Mouse (Mus musculus): ENCODE data around the gene Ube2n. TPM values are rescaled to one million over a fixed set of nuclear protein-coding genes. Genes with fewer than 3 reads are reported as not detected.

Ube2n gene
- polyA plus RNA-seq, 1 experiment, result 17.5 TPM

DNA sequence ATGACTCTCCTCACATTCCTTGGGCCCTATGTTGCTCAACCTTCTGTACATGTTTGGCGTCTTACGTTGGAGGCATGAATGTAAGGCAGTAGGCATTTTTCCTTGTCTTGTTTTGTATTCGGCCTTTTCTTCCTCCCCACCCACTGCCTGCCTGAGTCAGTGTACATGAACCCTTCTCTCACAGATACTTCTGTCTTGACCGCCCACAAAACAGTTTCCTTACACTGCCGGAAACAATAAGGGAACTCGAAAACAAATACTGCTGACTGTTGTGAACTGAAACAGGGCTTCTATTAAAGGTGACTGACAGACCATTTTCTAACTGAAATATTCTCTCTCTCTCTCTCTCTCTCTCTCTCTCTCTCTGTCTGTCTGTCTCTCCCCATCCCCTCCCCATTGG is 6.2 kb upstream of the Ube2n start:
- 75% methylated on average over 6 of the region's 6 CpGs for WGBS

DNA sequence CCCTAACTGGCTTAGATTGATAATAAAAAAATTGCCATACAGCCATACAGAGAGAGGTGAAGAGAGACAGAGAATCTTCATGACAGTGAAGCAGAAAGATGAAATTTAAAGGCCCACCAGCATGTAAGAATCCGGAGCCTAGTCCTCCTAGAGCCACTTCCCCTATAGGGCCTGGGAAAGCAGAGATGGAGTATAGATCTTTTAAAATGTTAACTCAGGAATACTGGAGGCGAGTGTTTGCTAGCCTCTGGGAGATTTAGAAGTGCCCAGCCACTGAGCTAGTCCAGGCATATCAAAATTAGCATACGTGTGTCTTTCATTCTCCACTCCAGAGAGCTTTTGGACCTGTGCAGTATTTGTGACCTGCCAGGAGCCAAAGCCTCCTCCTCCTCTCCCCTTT is 5.7 kb upstream of the Ube2n start:
- Histone ChIP-seq H3K4me1 (ENCODE audit: control insufficient read depth, insufficient read depth, insufficient read length, low read length) (peaks cover 3% of the 10 kb centered on the region; the same call in 1 of the 2 replicates), H3K4me3 (ENCODE audit: low read depth, low read length) (no peak overlapping the region), H3K36me3 (ENCODE audit: control insufficient read depth, insufficient read depth, low read length) (no peaks in the 10 kb centered on the region), H3K27ac (ENCODE audit: insufficient read depth, low read depth, low read length) (peak overlapping the region; percentile 33), H3K27me3 (ENCODE audit: control insufficient read depth, insufficient read depth, low read length) (no peaks in the 10 kb centered on the region)
- TF ChIP-seq POLR2A (IDR thresholded peaks at IDR 0.05; ENCODE audit: low read depth, low read length) (no peak), CTCF (IDR thresholded peaks at IDR 0.05; ENCODE audit: extremely low read depth, insufficient read length, insufficient replicate concordance, low read depth, low read length) (no peak)
- 75% methylated on average over 3 of the region's 3 CpGs for WGBS

More for the DNA sequence above, 6.2 kb upstream of the Ube2n start:
- no peak for TF ChIP-seq CTCF (IDR thresholded peaks at IDR 0.05; ENCODE audit: extremely low read depth, insufficient read length, insufficient replicate concordance, low read depth, low read length)
- no peak for TF ChIP-seq POLR2A (IDR thresholded peaks at IDR 0.05; ENCODE audit: low read depth, low read length)
- H3K4me1 ChIP-seq (ENCODE audit: control insufficient read depth, insufficient read depth, insufficient read length, low read length), result no peaks in the 10 kb centered on the region
- peak overlapping the region; percentile 33 for H3K27ac ChIP-seq (ENCODE audit: insufficient read depth, low read depth, low read length)
- H3K36me3 ChIP-seq (ENCODE audit: control insufficient read depth, insufficient read depth, low read length), result no peaks in the 10 kb centered on the region
- H3K27me3 ChIP-seq (ENCODE audit: control insufficient read depth, insufficient read depth, low read length), result no peaks in the 10 kb centered on the region
- no peak overlapping the region for H3K4me3 ChIP-seq (ENCODE audit: low read depth, low read length)

GRCm38 (mm10) chr10:95512635-95513034 is 2.3 kb upstream of the Ube2n start:
- Histone ChIP-seq H3K4me1 (ENCODE audit: control insufficient read depth, insufficient read depth, insufficient read length, low read length) (peaks cover 3% of the 10 kb centered on the region; the same call in 1 of the 2 replicates), H3K27ac (ENCODE audit: insufficient read depth, low read depth, low read length) (no peak overlapping the region), H3K36me3 (ENCODE audit: control insufficient read depth, insufficient read depth, low read length) (no peaks in the 10 kb centered on the region), H3K4me3 (ENCODE audit: low read depth, low read length) (no peak overlapping the region), H3K27me3 (ENCODE audit: control insufficient read depth, insufficient read depth, low read length) (no peaks in the 10 kb centered on the region)
- no peak for TF ChIP-seq POLR2A (IDR thresholded peaks at IDR 0.05; ENCODE audit: low read depth, low read length)
- no peak for TF ChIP-seq CTCF (IDR thresholded peaks at IDR 0.05; ENCODE audit: extremely low read depth, insufficient read length, insufficient replicate concordance, low read depth, low read length)
- WGBS, result 90% methylated on average over 8 of the region's 8 CpGs

DNA sequence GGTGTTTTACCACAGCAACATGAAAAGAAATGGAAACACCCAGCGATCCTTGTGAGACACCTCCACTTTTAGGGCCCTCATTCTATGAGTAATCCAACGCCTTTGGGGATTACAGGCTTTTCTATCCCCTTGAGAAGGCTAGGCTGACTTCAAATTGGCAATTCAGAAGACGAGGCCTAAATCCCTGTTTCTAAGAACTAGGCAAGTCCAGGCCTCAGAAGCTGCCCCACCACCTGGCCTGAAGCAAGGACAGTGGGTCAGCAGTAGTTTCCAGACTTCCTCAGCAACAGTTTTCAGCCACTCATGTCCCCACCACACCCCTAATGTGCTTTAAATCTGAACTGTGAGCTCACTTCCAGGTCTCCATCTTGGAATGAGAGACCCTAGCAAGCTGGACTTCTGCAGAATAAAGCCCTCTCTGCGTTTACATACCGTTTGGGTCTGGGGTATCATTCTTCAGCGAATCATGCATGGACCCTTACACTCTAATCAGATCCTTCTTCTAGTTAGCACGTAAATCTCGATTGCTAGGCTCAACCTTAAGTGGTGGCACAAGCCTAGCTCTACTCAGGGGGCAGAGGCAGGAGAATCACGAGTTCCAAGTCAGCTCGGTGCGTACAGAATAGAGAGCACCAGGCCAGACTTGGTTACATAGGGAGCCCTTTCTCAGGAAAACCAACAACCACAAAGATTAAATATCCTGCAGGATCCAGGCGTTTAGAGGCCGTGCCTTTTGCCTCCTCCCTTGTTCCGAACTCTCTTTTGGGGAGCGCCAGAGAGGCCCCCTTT is 983 bp upstream of the Ube2n start:
- 0 out of 2 replicates have a peak overlapping the region, but pooled peaks have one; percentile 40 for H3K27ac ChIP-seq (ENCODE audit: insufficient read depth, low read depth, low read length)
- peak overlapping the region; percentile 98 for H3K4me3 ChIP-seq (ENCODE audit: low read depth, low read length)
- no peaks in the 10 kb centered on the region for H3K36me3 ChIP-seq (ENCODE audit: control insufficient read depth, insufficient read depth, low read length)
- H3K4me1 ChIP-seq (ENCODE audit: control insufficient read depth, insufficient read depth, insufficient read length, low read length), result peaks cover 3% of the 10 kb centered on the region; the same call in 1 of the 2 replicates
- TF ChIP-seq CTCF (IDR thresholded peaks at IDR 0.05; ENCODE audit: extremely low read depth, insufficient read length, insufficient replicate concordance, low read depth, low read length), result no peak
- TF ChIP-seq POLR2A (IDR thresholded peaks at IDR 0.05; ENCODE audit: low read depth, low read length), result no peak
- H3K27me3 ChIP-seq (ENCODE audit: control insufficient read depth, insufficient read depth, low read length), result no peaks in the 10 kb centered on the region
- WGBS, result 34% methylated on average over 15 of the region's 15 CpGs

DNA sequence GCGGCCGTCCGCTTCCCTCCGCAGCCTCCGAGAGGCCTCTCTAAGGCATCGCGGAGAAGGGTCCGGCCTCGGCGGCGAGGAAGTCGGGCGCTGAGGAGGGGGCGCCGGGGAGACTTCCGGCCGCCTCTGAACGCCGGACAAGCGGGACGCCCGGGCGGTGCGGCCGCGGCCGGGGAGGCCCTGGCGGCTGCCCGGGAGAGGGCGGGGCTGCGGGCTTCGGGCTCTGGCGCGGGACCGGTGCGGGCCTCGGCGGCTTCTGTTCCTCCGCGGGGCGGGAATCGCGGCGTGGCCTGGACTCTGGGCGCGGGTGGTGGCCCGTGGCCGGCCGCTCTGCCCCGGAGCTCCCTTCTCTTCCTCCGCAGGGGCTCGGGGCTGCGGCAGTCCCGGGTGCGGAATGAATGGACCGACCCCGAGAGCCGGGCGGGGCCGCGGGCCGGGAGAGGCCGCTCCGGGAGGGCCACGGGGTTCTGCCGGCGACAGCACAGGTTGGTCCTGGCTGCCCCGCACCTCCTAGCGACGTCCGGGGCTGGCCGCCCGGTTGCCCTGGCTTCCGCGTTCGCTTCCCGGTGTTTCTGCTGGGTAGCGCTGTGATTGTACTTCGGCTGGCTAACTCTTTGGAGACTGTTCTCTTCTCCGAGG is 467 bp downstream of the Ube2n start:
- Histone ChIP-seq H3K27ac (ENCODE audit: insufficient read depth, low read depth, low read length) (peak overlapping the region; percentile 95), H3K36me3 (ENCODE audit: control insufficient read depth, insufficient read depth, low read length) (no peaks in the 10 kb centered on the region)

GRCm38 (mm10) chr10:95517656-95518055 is 2.7 kb downstream of the Ube2n start:
- Histone ChIP-seq H3K27me3 (ENCODE audit: control insufficient read depth, insufficient read depth, low read length) (no peaks in the 10 kb centered on the region), H3K36me3 (ENCODE audit: control insufficient read depth, insufficient read depth, low read length) (no peaks in the 10 kb centered on the region), H3K4me1 (ENCODE audit: control insufficient read depth, insufficient read depth, insufficient read length, low read length) (peaks cover 7% of the 10 kb centered on the region; the same call in 1 of the 2 replicates), H3K27ac (ENCODE audit: insufficient read depth, low read depth, low read length) (no peak overlapping the region), H3K4me3 (ENCODE audit: low read depth, low read length) (no peak overlapping the region)
- no peak for TF ChIP-seq POLR2A (IDR thresholded peaks at IDR 0.05; ENCODE audit: low read depth, low read length)
- no peak for TF ChIP-seq CTCF (IDR thresholded peaks at IDR 0.05; ENCODE audit: extremely low read depth, insufficient read length, insufficient replicate concordance, low read depth, low read length)
- 85% methylated on average over 6 of the region's 6 CpGs for WGBS

More for the DNA sequence above, 467 bp downstream of the Ube2n start:
- peak overlapping the region; percentile 98 for H3K4me3 ChIP-seq (ENCODE audit: low read depth, low read length)
- TF ChIP-seq POLR2A (IDR thresholded peaks at IDR 0.05; ENCODE audit: low read depth, low read length) (no peak; the same call in 1 of the 2 replicates), CTCF (IDR thresholded peaks at IDR 0.05; ENCODE audit: extremely low read depth, insufficient read length, insufficient replicate concordance, low read depth, low read length) (no peak)
- no peaks in the 10 kb centered on the region for H3K27me3 ChIP-seq (ENCODE audit: control insufficient read depth, insufficient read depth, low read length)
- WGBS, result under 1% methylated on average over 80 of the region's 80 CpGs
- H3K4me1 ChIP-seq (ENCODE audit: control insufficient read depth, insufficient read depth, insufficient read length, low read length), result peaks cover 7% of the 10 kb centered on the region; the same call in 1 of the 2 replicates

Data from small intestine, adult 2 months (tissue).